Mouse (Mus musculus): Measurements from ENCODE around the gene Cldn10. TPM values are rescaled to one million over a fixed set of nuclear protein-coding genes. Genes with fewer than 3 reads are reported as not detected.

The Cldn10 gene
- polyA plus RNA-seq, 1 experiment from 2014 or later, result 14.2 TPM

DNA sequence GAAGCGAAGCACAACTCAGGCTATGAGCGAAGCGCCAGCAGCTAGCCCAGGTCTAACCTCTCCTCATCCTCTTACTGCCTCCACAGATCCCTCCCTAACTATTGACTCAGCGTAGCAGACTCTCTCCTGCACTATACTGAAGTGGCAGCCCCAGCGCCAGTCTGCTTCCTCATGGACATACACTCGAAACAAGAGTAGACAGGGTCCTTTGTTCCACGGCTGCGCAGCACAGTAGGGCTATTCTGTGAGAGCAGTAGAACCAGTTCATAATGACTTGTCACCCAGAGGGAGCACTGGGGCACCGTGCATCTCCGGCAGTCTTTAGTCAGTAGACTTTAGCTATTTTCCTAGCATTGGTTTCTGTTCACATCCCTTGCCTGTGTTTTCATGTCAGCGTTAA lies 48.4 kb downstream of the Cldn10 start:
- Histone ChIP-seq H3K4me2 (replicated peaks; ENCODE audit: low read depth, low read length) (no peak overlapping the region), H3K4me3 (ENCODE audit: low read depth, low read length) (no peak overlapping the region), H3K9ac (replicated peaks; ENCODE audit: low read depth, low read length) (no peak overlapping the region), H3K36me3 (ENCODE audit: control insufficient read depth, insufficient read depth, low read length) (no peaks in the 10 kb centered on the region), H3K27me3 (ENCODE audit: control insufficient read depth, insufficient read depth, low read length) (no peaks in the 10 kb centered on the region), H3K9me3 (ENCODE audit: control insufficient read depth, low read depth, low read length) (no peaks in the 10 kb centered on the region), H3K4me1 (ENCODE audit: control insufficient read depth, insufficient read depth, low read length) (peaks cover 12% of the 10 kb centered on the region; the same call in 1 of the 2 replicates), H3K27ac (ENCODE audit: low read length) (no peak overlapping the region)
- no peak for ATAC-seq (ENCODE audit: insufficient number of reproducible peaks, insufficient read depth, low FRiP score, low read depth)
- 80% methylated on average over 11 of the region's 11 CpGs for WGBS

DNA sequence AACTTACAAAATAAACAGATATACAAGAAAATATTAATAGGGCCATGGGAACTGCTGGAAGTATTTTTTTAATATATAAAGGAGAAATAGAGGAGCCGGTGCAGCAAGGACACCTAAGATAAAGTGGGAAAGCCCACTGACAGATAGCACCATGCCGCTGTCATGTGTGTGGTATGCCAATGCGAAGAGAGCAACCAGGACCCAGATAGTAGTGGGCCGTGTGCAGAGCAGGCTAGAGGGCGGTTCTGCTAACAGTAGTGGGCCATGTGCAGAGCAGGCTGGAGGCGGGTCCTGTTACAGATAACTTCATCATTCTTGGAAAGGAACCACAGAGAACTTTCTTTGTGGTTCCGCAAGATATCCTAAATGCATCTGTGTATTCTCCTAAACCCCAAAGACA lies 49.0 kb downstream of the Cldn10 start:
- Histone ChIP-seq H3K9ac (replicated peaks; ENCODE audit: low read depth, low read length) (no peak overlapping the region), H3K27ac (ENCODE audit: low read length) (no peak overlapping the region), H3K4me1 (ENCODE audit: control insufficient read depth, insufficient read depth, low read length) (peaks cover 12% of the 10 kb centered on the region; the same call in 1 of the 2 replicates), H3K36me3 (ENCODE audit: control insufficient read depth, insufficient read depth, low read length) (no peaks in the 10 kb centered on the region), H3K4me3 (ENCODE audit: low read depth, low read length) (no peak overlapping the region), H3K4me2 (replicated peaks; ENCODE audit: low read depth, low read length) (no peak overlapping the region), H3K27me3 (ENCODE audit: control insufficient read depth, insufficient read depth, low read length) (no peaks in the 10 kb centered on the region), H3K9me3 (ENCODE audit: control insufficient read depth, low read depth, low read length) (no peaks in the 10 kb centered on the region)
- no peak for ATAC-seq (ENCODE audit: insufficient number of reproducible peaks, insufficient read depth, low FRiP score, low read depth)
- WGBS, result 78% methylated on average over 7 of the region's 7 CpGs

DNA sequence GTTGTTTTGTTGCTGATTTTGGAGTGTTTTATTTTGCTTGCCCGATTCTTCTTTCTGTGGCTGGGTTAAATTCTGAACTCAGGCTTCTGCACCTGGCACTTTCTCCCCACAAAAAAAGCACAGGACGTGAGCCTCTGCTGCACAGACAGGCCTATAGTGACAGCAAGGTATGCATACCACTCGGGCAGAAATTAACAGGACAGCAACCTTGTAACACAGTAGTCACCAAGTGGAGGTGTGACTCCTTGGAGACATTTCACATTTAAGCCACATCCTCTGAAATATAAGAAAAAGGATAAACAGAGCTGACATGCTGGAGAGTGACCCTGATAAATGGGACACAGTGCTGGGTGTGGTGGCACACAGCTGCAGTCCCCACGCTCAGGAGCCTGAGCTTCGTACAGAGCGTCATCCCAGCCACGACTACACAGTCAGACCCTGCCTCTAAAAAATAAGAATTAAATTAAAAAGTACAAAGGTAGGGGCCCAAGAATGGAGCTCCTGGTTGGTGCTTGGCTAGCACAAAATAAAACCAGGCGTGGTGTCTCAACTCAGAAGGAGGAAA lies 50.9 kb downstream of the Cldn10 start:
- no peak for ATAC-seq (ENCODE audit: insufficient number of reproducible peaks, insufficient read depth, low FRiP score, low read depth)
- Histone ChIP-seq H3K9ac (replicated peaks; ENCODE audit: low read depth, low read length) (no peak overlapping the region), H3K27me3 (ENCODE audit: control insufficient read depth, insufficient read depth, low read length) (no peaks in the 10 kb centered on the region), H3K4me3 (ENCODE audit: low read depth, low read length) (no peak overlapping the region), H3K4me1 (ENCODE audit: control insufficient read depth, insufficient read depth, low read length) (peaks cover 12% of the 10 kb centered on the region; the same call in 1 of the 2 replicates), H3K27ac (ENCODE audit: low read length) (no peak overlapping the region; the same call in 1 of the 2 replicates), H3K4me2 (replicated peaks; ENCODE audit: low read depth, low read length) (no peak overlapping the region), H3K36me3 (ENCODE audit: control insufficient read depth, insufficient read depth, low read length) (no peaks in the 10 kb centered on the region), H3K9me3 (ENCODE audit: control insufficient read depth, low read depth, low read length) (no peaks in the 10 kb centered on the region)
- WGBS, result 52% methylated on average over 8 of the region's 8 CpGs

DNA sequence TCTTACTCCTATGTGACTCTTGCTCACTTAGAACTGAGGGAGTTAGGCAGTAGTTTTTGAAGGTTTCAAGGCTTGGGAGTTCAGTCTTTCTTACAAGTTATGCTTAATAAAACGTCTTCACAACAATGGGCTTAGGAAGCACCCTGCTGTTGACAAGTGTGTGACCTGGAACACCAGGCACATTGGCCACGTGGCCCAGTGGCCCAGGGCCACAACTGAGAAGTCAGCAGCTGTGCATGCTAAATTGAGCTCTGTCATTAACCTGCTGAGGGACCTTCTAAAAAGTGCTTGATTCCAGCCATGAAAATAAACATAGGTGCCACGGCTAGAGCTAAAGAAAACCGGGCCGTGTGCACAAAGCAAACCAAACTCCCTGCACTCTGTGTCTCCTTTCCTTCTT lies 51.7 kb downstream of the Cldn10 start:
- Histone ChIP-seq H3K4me3 (ENCODE audit: low read depth, low read length) (no peak overlapping the region), H3K4me2 (replicated peaks; ENCODE audit: low read depth, low read length) (no peak overlapping the region), H3K27ac (ENCODE audit: low read length) (no peak overlapping the region), H3K9me3 (ENCODE audit: control insufficient read depth, low read depth, low read length) (no peaks in the 10 kb centered on the region), H3K4me1 (ENCODE audit: control insufficient read depth, insufficient read depth, low read length) (peaks cover 12% of the 10 kb centered on the region; the same call in 1 of the 2 replicates), H3K9ac (replicated peaks; ENCODE audit: low read depth, low read length) (no peak overlapping the region), H3K27me3 (ENCODE audit: control insufficient read depth, insufficient read depth, low read length) (no peaks in the 10 kb centered on the region), H3K36me3 (ENCODE audit: control insufficient read depth, insufficient read depth, low read length) (no peaks in the 10 kb centered on the region)
- ATAC-seq (ENCODE audit: insufficient number of reproducible peaks, insufficient read depth, low FRiP score, low read depth), result no peak
- WGBS, result 39% methylated on average over 5 of the region's 5 CpGs

DNA sequence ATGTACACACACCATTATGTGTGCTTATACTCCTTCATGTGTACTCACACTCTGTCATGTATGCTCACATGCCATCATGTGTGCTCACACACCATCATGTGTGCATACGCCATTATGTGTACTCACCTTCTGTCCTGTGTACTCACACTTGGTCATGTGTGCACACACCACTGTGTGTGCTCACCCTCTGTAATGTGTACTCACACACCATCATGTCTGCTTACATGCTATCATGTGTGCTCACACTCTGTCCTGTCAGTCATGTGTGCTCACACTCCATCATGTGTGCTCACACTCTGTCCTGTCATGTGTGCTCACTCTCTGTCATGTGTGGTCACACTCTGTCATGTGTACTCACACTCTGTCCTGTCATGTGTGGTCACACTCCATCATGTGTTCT lies 52.3 kb downstream of the Cldn10 start:
- no peak overlapping the region for H3K4me3 ChIP-seq (ENCODE audit: low read depth, low read length)
- no peak overlapping the region for H3K9ac ChIP-seq (replicated peaks; ENCODE audit: low read depth, low read length)

DNA sequence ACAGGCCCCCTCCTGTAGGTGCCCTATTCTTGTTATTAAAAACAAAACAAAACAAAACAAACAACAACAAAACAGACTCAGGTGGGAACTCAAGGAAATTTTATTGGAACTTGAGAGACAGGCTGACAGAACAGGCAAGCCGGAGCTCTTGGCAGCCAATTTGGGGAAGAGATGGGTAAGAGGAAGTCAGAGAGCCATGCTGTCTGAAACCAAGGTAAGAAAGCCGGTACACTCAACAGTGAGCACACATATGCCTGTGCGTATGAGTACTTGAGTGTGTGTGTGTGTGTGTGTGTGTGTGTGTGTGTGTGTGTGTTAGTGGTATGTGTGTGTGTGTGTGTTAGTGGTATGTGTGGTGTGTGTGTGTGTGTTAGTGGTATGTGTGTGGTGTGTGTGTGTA lies 54.6 kb downstream of the Cldn10 start:
- WGBS, result 89% methylated on average over 3 of the region's 3 CpGs
- no peaks in the 10 kb centered on the region for H3K9me3 ChIP-seq (ENCODE audit: control insufficient read depth, low read depth, low read length)

More for the DNA sequence above, 52.3 kb downstream of the Cldn10 start:
- Histone ChIP-seq H3K27ac (ENCODE audit: low read length) (no peak overlapping the region), H3K36me3 (ENCODE audit: control insufficient read depth, insufficient read depth, low read length) (no peaks in the 10 kb centered on the region), H3K27me3 (ENCODE audit: control insufficient read depth, insufficient read depth, low read length) (no peaks in the 10 kb centered on the region), H3K4me2 (replicated peaks; ENCODE audit: low read depth, low read length) (no peak overlapping the region), H3K4me1 (ENCODE audit: control insufficient read depth, insufficient read depth, low read length) (peaks cover 12% of the 10 kb centered on the region; the same call in 1 of the 2 replicates), H3K9me3 (ENCODE audit: control insufficient read depth, low read depth, low read length) (no peaks in the 10 kb centered on the region)
- WGBS, result 94% methylated on average over 1 of the region's 1 CpGs
- ATAC-seq (ENCODE audit: insufficient number of reproducible peaks, insufficient read depth, low FRiP score, low read depth), result no peak

DNA sequence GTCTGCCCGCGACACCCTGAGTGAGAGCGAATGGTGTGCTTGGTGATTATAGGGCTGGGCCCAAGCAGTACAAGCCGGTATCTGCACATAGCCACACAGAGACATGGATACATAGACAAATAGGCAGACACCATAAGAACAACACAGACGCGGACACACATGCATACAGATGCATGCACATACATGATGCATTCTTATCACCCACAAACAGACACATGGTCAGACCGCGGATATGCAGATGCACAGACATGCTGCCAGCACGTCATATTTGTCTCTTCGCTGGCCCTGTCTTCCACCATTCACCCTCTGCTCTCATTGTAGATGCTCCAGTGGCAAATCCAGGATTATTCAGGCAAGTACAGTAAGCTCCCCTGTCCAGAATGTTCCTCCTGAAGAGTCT lies 59.1 kb downstream of the Cldn10 start:
- H3K4me3 ChIP-seq (ENCODE audit: low read depth, low read length), result no peak overlapping the region
- H3K9me3 ChIP-seq (ENCODE audit: control insufficient read depth, low read depth, low read length), result no peaks in the 10 kb centered on the region
- no peak overlapping the region for H3K4me2 ChIP-seq (replicated peaks; ENCODE audit: low read depth, low read length)
- H3K4me1 ChIP-seq (ENCODE audit: control insufficient read depth, insufficient read depth, low read length), result no peaks in the 10 kb centered on the region
- no peaks in the 10 kb centered on the region for H3K27me3 ChIP-seq (ENCODE audit: control insufficient read depth, insufficient read depth, low read length)
- H3K27ac ChIP-seq (ENCODE audit: low read length), result no peak overlapping the region
- no peak overlapping the region for H3K9ac ChIP-seq (replicated peaks; ENCODE audit: low read depth, low read length)
- no peak for ATAC-seq (ENCODE audit: insufficient number of reproducible peaks, insufficient read depth, low FRiP score, low read depth)
- 93% methylated on average over 10 of the region's 10 CpGs for WGBS
- H3K36me3 ChIP-seq (ENCODE audit: control insufficient read depth, insufficient read depth, low read length), result no peaks in the 10 kb centered on the region

More for the DNA sequence above, 54.6 kb downstream of the Cldn10 start:
- no peak overlapping the region for H3K4me2 ChIP-seq (replicated peaks; ENCODE audit: low read depth, low read length)
- H3K4me1 ChIP-seq (ENCODE audit: control insufficient read depth, insufficient read depth, low read length), result peaks cover 12% of the 10 kb centered on the region; the same call in 1 of the 2 replicates
- ATAC-seq (ENCODE audit: insufficient number of reproducible peaks, insufficient read depth, low FRiP score, low read depth), result no peak
- H3K36me3 ChIP-seq (ENCODE audit: control insufficient read depth, insufficient read depth, low read length), result no peaks in the 10 kb centered on the region
- no peak overlapping the region for H3K9ac ChIP-seq (replicated peaks; ENCODE audit: low read depth, low read length)
- no peak overlapping the region for H3K4me3 ChIP-seq (ENCODE audit: low read depth, low read length)
- no peaks in the 10 kb centered on the region for H3K27me3 ChIP-seq (ENCODE audit: control insufficient read depth, insufficient read depth, low read length)
- no peak overlapping the region for H3K27ac ChIP-seq (ENCODE audit: low read length)

DNA sequence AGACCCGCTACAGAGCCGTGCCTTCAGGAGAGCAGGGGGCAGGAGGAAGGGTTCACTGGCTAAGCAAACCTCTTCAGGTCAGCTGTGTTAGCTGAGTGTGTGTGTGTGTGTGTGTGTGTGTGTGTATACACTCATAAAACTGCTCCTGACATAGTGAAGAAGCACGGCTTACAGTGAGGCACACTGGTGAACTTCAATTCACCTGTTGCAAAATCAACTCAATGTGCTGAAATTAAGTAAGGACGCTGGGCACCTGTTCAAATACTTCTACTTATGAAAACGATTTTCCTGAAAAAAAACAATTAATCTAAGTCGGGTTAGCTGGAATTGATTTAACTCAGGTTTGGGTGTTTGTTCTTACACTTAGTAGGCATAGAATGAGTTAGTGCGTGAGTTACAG lies 60.5 kb downstream of the Cldn10 start:
- Histone ChIP-seq H3K27me3 (ENCODE audit: control insufficient read depth, insufficient read depth, low read length) (no peaks in the 10 kb centered on the region), H3K9me3 (ENCODE audit: control insufficient read depth, low read depth, low read length) (no peaks in the 10 kb centered on the region), H3K4me1 (ENCODE audit: control insufficient read depth, insufficient read depth, low read length) (no peaks in the 10 kb centered on the region), H3K27ac (ENCODE audit: low read length) (no peak overlapping the region), H3K4me2 (replicated peaks; ENCODE audit: low read depth, low read length) (no peak overlapping the region), H3K36me3 (ENCODE audit: control insufficient read depth, insufficient read depth, low read length) (no peaks in the 10 kb centered on the region), H3K9ac (replicated peaks; ENCODE audit: low read depth, low read length) (no peak overlapping the region), H3K4me3 (ENCODE audit: low read depth, low read length) (no peak overlapping the region)
- 49% methylated on average over 7 of the region's 7 CpGs for WGBS
- 0 out of 2 replicates have a peak, but pooled peaks have one; percentile 39 for ATAC-seq (ENCODE audit: insufficient number of reproducible peaks, insufficient read depth, low FRiP score, low read depth)
